Mouse (Mus musculus) fibroblast of lung, adult 2 months (primary cell): Measurements from ENCODE around the gene Arf4.

Experiments used
- DNase-seq: peaks from one replicate; pipeline ENCODE4 v3.0.0-alpha.2; 2011; ENCODE audit warnings: low read depth

The Arf4 gene

DNA sequence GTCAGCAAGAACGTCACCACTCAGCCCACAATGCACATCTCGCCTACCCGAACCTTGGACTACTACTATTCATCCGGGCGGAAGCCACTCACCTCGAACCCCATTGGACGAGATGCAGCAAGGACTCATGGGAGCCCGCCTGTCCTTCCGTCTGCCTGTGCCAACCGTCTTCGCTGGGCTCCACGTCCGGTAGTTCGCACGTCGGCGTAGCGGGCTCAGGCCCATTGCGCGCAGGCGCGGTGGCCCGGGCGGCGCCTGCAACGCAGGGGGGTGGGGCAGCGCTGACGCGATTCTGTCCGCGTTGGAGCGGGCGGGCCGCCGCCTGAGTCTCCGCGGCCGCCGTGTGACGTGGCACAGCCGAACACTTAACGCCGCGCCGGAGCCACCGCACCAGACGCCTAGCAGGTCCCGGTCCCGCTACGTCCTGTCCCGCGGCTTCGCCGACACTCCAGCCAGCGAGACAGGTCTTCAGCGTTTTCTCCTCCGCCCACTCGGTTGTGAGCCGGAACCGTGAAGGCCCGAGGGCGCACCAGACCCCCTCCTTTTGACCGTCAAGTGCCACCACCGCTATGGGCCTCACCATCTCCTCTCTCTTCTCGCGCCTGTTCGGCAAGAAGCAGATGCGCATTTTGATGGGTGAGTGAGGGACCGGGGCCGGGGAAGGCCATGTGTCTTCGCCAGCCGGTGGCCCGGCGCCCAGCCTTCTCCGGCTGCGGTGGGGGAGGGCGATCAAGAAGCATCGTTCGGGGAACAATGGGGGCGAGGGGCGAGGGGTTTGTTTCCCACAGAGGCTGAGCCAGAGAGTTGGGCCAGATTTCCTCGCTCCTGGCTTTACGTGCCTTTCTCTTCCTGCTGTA lies at the start of gene Arf4:
Gene Arf4 (plus strand): TSS at position 224 of the 857 bp plus-strand sequence.
- DNase-seq: peak; percentile 98

DNA sequence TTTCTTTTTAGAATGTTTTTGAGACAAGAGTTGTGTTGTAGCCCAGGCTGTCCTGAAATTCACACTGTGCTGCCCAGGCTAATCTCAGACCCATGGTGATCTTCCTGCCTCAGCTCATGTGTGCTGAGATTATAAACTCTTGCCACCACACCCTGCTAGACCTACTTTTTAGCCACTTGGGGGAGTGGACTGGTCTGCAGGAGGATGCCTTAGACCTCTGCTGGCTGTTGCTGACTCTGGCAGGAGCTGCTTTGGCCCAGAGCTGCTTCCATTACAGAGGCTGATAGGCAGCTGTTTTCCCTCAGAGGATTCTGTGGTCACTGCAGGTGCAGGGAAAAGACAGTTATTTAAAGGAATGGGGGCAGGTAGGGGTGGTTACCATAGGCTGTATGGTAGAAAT lies 46.5 kb upstream of the Arf4 start:
- no peak for DNase-seq

GRCm38 (mm10) chr14:26593281-26593895 lies 44.5 kb upstream of the Arf4 start:
- no peak for DNase-seq

- no peak for DNase-seq
These were observed 42.7 kb upstream of the Arf4 start for GRCm38 (mm10) chr14:26595167-26595566.

GRCm38 (mm10) chr14:26595695-26596365 lies 42.0 kb upstream of the Arf4 start:
- no peak for DNase-seq

DNA sequence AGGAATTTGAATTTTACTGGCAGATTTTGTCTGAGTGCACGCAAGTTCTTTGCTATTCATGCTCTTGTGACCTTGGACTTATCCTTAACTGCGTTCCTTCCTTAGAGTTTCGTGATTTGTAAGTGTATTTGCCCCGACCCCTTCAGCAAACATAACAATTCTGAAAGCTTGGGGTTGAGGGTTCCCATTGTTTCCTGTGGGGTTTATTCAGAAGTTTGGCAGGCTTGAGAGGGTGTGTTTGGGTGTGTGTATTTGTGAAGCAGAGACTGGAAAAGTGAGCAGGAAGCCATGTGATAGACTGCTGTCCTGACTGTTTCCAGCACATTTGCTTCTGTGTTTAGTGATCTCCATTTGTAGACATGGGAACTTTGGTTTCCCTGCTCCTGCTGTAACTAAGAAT lies 32.5 kb upstream of the Arf4 start:
- no peak for DNase-seq

DNA sequence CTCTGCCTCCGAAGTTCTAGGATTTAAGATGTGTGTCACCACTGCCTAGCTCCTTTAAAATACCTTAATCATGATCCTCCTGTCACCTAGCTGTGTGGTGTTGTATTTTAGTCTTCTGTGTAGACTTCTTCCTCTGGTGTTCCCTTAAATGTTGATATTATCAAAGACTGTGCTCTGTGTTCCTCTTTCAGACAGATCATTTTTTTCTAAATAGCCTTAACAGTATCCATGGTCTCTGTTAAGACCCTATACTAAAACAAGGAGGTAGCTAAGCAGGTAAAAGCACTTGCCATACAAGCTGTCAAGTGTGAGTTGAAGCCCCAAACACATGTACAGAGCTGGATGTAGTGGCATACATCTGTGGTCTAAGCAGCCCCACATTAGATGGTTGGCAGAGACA lies 28.2 kb upstream of the Arf4 start:
- DNase-seq: no peak

- DNase-seq: no peak
These were observed 27.2 kb upstream of the Arf4 start for GRCm38 (mm10) chr14:26610689-26611088.

DNA sequence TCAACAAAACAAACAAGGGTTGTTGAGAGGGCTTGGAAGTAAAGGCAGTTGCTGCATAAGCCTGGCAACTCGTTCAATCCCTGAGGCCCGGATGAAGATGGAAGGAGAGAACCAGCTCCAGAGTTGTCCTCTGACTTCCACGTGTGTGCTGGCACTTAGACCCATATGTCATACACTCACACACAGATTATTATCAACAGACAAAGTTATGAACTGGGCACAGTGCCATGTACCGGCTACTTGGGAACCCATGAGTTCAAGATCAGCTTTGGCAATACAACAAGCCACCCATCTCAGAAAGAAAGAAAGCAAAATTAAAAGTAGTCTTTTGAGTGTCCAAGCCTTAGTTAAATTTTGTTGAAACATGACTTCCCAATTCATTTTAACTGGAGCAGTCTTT lies 12.6 kb upstream of the Arf4 start:
- no peak for DNase-seq

DNA sequence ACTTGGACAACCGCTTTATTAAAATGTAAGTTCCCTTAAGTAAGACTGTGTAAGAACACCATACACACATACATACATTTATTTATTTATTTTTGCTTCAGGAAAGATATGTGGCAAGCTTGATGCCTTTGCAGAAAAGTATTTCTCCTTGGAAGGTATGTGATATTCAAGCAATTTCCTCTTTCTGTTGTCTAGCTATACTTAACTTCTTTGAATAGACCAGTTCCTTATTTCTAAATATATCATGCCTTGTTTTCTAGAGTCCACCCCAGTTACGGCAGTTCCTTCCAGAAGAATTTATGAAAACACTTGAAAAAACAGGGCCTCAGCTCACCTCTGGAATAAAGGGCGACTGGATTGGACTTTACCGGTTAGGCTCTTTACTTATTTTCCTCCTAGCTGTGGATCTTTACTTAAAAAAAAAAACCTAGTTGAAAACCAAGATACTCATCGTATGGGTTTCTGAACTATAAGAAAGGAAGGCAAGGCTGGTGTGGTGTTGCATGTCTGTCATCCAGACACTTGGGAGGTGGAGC lies 11.2 kb upstream of the Arf4 start:
- DNase-seq: no peak

DNA sequence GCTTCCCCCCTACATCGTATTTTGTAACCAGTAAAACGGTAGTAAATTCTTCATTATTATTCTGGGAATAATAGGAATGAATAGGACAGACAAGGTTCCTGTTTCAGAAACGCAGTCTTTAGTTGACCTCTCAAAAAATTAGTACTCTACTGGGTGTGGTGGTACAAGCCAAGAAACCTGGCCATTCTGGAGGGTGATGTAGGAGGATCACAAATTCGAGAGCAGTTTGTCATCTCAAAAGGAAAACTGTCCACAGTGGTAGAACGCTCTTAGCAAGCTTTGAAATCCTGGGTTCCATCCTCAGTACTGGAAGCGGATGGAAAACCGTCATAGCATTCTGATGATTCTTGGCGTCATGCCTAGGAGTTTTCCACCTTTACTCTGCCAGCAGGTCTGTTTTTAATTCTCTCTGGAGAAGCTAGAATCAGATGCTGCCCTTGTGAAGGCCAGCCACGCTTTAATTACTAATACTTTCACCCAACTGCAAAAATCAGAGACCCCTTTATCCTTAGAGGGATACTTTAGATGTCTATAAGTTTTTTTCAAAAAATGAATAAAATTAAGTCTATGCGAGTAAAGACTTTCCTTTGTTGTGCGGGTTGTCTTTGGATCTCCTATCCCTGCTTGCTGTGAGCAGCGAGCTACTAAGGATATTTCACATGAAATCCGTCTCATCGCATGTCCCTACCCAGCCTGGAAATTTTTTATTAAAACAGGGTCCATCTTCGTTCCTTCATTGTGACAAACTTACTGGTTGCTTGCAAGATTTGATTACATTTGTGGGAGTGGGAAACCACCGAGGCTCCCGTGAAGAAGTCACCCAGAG lies 636 bp upstream of the Arf4 start:
- peak; percentile 43 for DNase-seq

- DNase-seq: peak; percentile 19
These were observed 822 bp downstream of the Arf4 start for GRCm38 (mm10) chr14:26638708-26639084.

GRCm38 (mm10) chr14:26639251-26639650 lies 1.4 kb downstream of the Arf4 start:
- no peak for DNase-seq

- no peak for DNase-seq
These were observed 2.1 kb downstream of the Arf4 start for GRCm38 (mm10) chr14:26639961-26640360.

- no peak for DNase-seq
These were observed 5.2 kb downstream of the Arf4 start for GRCm38 (mm10) chr14:26643006-26643624.

GRCm38 (mm10) chr14:26645989-26646650 lies 8.2 kb downstream of the Arf4 start:
- DNase-seq: no peak

DNA sequence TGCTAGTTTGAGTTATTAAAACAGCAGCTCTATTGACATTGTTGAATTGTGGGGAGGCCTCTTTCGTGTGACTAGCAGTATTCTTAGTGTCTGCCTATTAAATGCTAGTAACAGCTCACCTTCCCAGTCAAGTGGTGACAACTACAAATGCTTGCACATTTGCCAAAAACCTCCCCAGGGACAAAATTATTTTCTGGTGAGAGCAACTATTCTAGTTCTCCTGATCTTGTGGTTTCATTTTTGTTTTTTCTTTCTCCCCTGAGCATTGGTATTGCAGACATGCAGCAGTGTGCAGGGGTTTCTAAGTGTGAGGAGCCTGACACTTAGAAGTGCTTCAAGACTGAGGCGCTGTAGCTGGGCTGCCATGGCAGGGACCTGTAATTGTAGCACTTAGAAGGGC lies 9.9 kb downstream of the Arf4 start:
- DNase-seq: no peak

DNA sequence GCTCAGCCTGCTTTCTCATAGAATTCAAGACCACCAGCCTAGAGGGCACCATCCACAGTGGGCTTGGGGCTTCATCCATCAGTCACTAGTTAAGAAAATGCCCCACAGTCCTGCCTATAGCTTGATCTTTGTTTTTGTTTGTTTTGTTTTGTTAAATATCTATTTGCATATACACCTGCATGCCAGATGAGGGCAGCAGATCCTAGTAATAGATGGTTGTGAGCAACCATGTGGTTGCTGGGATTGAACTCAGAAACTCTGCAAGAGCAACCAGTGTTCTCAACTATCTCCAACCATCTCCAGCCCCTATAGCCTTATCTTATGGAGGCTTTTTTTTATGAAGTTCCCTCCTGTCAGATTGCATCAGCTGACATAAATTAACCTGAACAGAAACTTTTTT lies 14.0 kb downstream of the Arf4 start:
- DNase-seq: no peak

GRCm38 (mm10) chr14:26658178-26658577 lies 20.3 kb downstream of the Arf4 start:
- DNase-seq: no peak

GRCm38 (mm10) chr14:26660233-26660632 lies 22.4 kb downstream of the Arf4 start:
- DNase-seq: no peak

DNA sequence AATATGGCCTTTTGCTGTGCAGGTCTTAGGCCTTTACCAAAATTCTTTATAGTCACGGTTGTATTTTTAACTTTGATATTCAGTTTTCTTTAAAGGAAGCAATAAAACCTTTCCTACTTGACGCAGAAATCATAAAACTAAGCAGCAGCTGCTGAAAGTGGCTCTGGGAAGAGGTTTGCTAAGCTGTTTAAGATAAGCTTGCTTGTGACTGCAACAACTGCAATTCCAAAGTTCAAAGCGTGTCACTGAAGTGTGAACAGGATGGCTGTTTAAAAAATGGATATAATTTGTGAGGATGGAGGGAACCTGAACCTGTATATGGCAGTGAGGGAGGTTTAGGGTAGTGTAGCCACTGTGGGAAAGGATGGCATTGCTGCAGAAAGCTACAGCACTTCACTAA lies 24.1 kb downstream of the Arf4 start:
- no peak for DNase-seq
